ENCODE assay signal across 9 mouse cellular contexts in genomic region chr8:69890813-69891241, GRCm38 (mm10). TPM values are rescaled to one million over a fixed set of nuclear protein-coding genes. Genes with fewer than 3 reads are reported as not detected.
DNase-seq lines count a peak whose midpoint lies in the region; ATAC-seq and TF ChIP-seq lines count a peak whose summit lies in the region.
"Had no signal": no experiment of that assay in that cellular context is flagged by ENCODE, and none has a peak within 500 bp of the region (broad histone marks: within the 10 kb centered on the region; RNA-seq: fewer than 3 reads in every experiment).

No protein-coding gene starts in this region.

- peak; percentile 39 for DNase-seq in liver
- DNase-seq in liver, embryonic 11.5 days (ENCODE audit: low spot score), result no peak
- DNase-seq in left cerebral cortex, adult 8-10 months (ENCODE audit: low spot score in 2 of 2), result peak; percentile 55 to 60
- no peak for DNase-seq in MN1 (ENCODE audit: low spot score)

- H3K4me1 ChIP-seq in liver, embryonic 11.5 days (replicated peaks; ENCODE audit: control insufficient read depth, insufficient read depth, low read length), result peaks cover 12% of the 10 kb centered on the region
- no peaks in the 10 kb centered on the region; the same call in 1 of the 2 replicates for H3K4me1 ChIP-seq in bone marrow, adult 2 months (ENCODE audit: control insufficient read depth, insufficient read depth, low read length)
- H3K4me1 ChIP-seq in forebrain, embryonic 16.5 days (replicated peaks; ENCODE audit: control insufficient read depth, insufficient read depth, low read length), result peaks cover 41% of the 10 kb centered on the region
- H3K4me1 ChIP-seq in midbrain, embryonic 16.5 days (ENCODE audit: control insufficient read depth, insufficient read depth, low read length), result peaks cover 22% of the 10 kb centered on the region

- no peak overlapping the region for H3K9ac ChIP-seq in liver, embryonic 11.5 days (ENCODE audit: low read depth, low read length)
- H3K9ac ChIP-seq in forebrain, embryonic 16.5 days (replicated peaks; ENCODE audit: low read depth, low read length), result peak overlapping the region; percentile 31
- no peak overlapping the region for H3K9ac ChIP-seq in midbrain, embryonic 16.5 days (ENCODE audit: low read depth, low read length)
- H3K9ac ChIP-seq: lung, embryonic 15.5 days had no signal

- H3K4me2 ChIP-seq in liver, embryonic 11.5 days, result no peak overlapping the region
- H3K4me2 ChIP-seq in forebrain, embryonic 16.5 days (ENCODE audit: low read length), result peak overlapping the region; percentile 31
- peak overlapping the region; percentile 21; the same call in 1 of the 2 replicates for H3K4me2 ChIP-seq in midbrain, embryonic 16.5 days (ENCODE audit: low read length)
- H3K4me2 ChIP-seq: lung, embryonic 15.5 days had no signal

- H3K4me3 ChIP-seq in liver, embryonic 11.5 days (ENCODE audit: low read depth, low read length), result no peak overlapping the region
- no peak overlapping the region for H3K4me3 ChIP-seq in bone marrow, adult 2 months (replicated peaks; ENCODE audit: control insufficient read depth, low read depth, low read length)
- H3K4me3 ChIP-seq in forebrain, embryonic 16.5 days (replicated peaks; ENCODE audit: low read length), result no peak overlapping the region
- no peak overlapping the region for H3K4me3 ChIP-seq in midbrain, embryonic 16.5 days (ENCODE audit: low read depth, low read length)
- H3K4me3 ChIP-seq: erythroblast, embryonic 14.5 days; lung, embryonic 15.5 days had no signal

- H3K27ac ChIP-seq in liver, embryonic 11.5 days (ENCODE audit: low read depth, low read length), result no peak overlapping the region
- H3K27ac ChIP-seq in bone marrow, adult 2 months (ENCODE audit: control insufficient read depth, insufficient read depth, low read depth, low read length, poor library complexity), result no peak overlapping the region
- H3K27ac ChIP-seq in forebrain, embryonic 16.5 days (ENCODE audit: low read length), result no peak overlapping the region; the same call in 1 of the 2 replicates
- no peak overlapping the region for H3K27ac ChIP-seq in midbrain, embryonic 16.5 days (ENCODE audit: low read length)
- H3K27ac ChIP-seq: lung, embryonic 15.5 days had no signal

- TF ChIP-seq CTCF in bone marrow, adult 2 months (IDR thresholded peaks at IDR 0.05; ENCODE audit: control insufficient read depth, insufficient read depth, low read length), result peak; percentile 59

- no peak for ATAC-seq in liver, embryonic 11.5 days (replicated peaks; ENCODE audit: low FRiP score)
- ATAC-seq in forebrain, embryonic 16.5 days, result peak; percentile 16; the same call in 1 of the 2 replicates
- ATAC-seq in midbrain, embryonic 16.5 days, result 0 out of 2 replicates have a peak, but pooled peaks have one; percentile 11

- peaks cover 12% of the 10 kb centered on the region for H3K36me3 ChIP-seq in liver, embryonic 11.5 days (ENCODE audit: control insufficient read depth, insufficient read depth, low read length)
- 0 out of 2 replicates have a peak, but pooled peaks cover 2% of the 10 kb centered on the region for H3K36me3 ChIP-seq in forebrain, embryonic 16.5 days (ENCODE audit: control insufficient read depth, insufficient read depth)
- H3K36me3 ChIP-seq in midbrain, embryonic 16.5 days (ENCODE audit: control insufficient read depth, insufficient read depth, low read length), result peaks cover 8% of the 10 kb centered on the region; the same call in 1 of the 2 replicates

- H3K9me3 ChIP-seq in liver, embryonic 11.5 days (ENCODE audit: control insufficient read depth, low read length), result no peaks in the 10 kb centered on the region
- H3K9me3 ChIP-seq in forebrain, embryonic 16.5 days (ENCODE audit: control insufficient read depth, low read length), result no peaks in the 10 kb centered on the region
- no peaks in the 10 kb centered on the region for H3K9me3 ChIP-seq in midbrain, embryonic 16.5 days (replicated peaks; ENCODE audit: control insufficient read depth, low read length, poor library complexity, severe bottlenecking)
- H3K9me3 ChIP-seq: lung, embryonic 15.5 days had no signal

- H3K27me3 ChIP-seq in liver, embryonic 11.5 days (replicated peaks; ENCODE audit: control insufficient read depth, insufficient read depth, low read length), result peaks cover 54% of the 10 kb centered on the region
- H3K27me3 ChIP-seq in forebrain, embryonic 16.5 days (replicated peaks; ENCODE audit: control insufficient read depth, insufficient read depth, low read length), result peaks cover 40% of the 10 kb centered on the region
- H3K27me3 ChIP-seq in midbrain, embryonic 16.5 days (ENCODE audit: control insufficient read depth, insufficient read depth, low read depth, low read length), result peaks cover 44% of the 10 kb centered on the region

- no peak for TF ChIP-seq POLR2A in bone marrow, adult 2 months (IDR thresholded peaks at IDR 0.05; ENCODE audit: borderline replicate concordance, control insufficient read depth, low read depth, low read length)

- WGBS in liver, embryonic 11.5 days, result 44% methylated on average over 19 of the region's 19 CpGs
- WGBS in bone marrow, adult 2 months, result 49% methylated on average over 19 of the region's 19 CpGs
- WGBS in forebrain, embryonic 16.5 days, result 33% methylated on average over 19 of the region's 19 CpGs
- 40% methylated on average over 19 of the region's 19 CpGs for WGBS in midbrain, embryonic 16.5 days

RNA-seq across cellular contexts. Expression of gene Cilp2, which starts 3.3 kb away (rescaled TPM):
- 0.48 and 0.56 TPM in 2 replicates for polyA plus RNA-seq in liver, embryonic 11.5 days (2014; fragmentation: Nextera tagmentation; extraction: Ambion mirVana)
- not detected in 2 replicates for polyA plus RNA-seq in bone marrow, adult 2 months (2011; ENCODE audit: insufficient read depth, insufficient read length, low replicate concordance, missing spikeins)
- polyA plus RNA-seq in forebrain, embryonic 16.5 days (2015; fragmentation: Nextera tagmentation; extraction: Ambion mirVana), result 4.9 and 5.0 TPM in 2 replicates
- under 1 TPM; 0.54 to 0.79 (median 0.65) TPM for total RNA-seq in left cerebral cortex, adult 8-10 months (2022)
- polyA plus RNA-seq in midbrain, embryonic 16.5 days (2015; fragmentation: Nextera tagmentation; extraction: Ambion mirVana), result 6.3 and 6.6 TPM in 2 replicates
- polyA plus RNA-seq: erythroblast, embryonic 14.5 days had no signal

RNA-seq across cellular contexts. Expression of gene Tssk6, which starts 11.2 kb away (rescaled TPM):
- polyA plus RNA-seq in liver, embryonic 11.5 days (2014; fragmentation: Nextera tagmentation; extraction: Ambion mirVana), result 4.5 and 5.2 TPM in 2 replicates
- not detected in 2 replicates for polyA plus RNA-seq in bone marrow, adult 2 months (2011; ENCODE audit: insufficient read depth, insufficient read length, low replicate concordance, missing spikeins)
- 2.7 and 2.8 TPM in 2 replicates for polyA plus RNA-seq in forebrain, embryonic 16.5 days (2015; fragmentation: Nextera tagmentation; extraction: Ambion mirVana)
- under 1 TPM in 1 of 4 experiments, not detected in 3; 0.28 TPM for total RNA-seq in left cerebral cortex, adult 8-10 months (2022)
- 3.0 and 3.5 TPM in 2 replicates for polyA plus RNA-seq in midbrain, embryonic 16.5 days (2015; fragmentation: Nextera tagmentation; extraction: Ambion mirVana)

RNA-seq across cellular contexts. Expression of gene Ndufa13, which starts 11.5 kb away (rescaled TPM):
- polyA plus RNA-seq in liver, embryonic 11.5 days (2014; fragmentation: Nextera tagmentation; extraction: Ambion mirVana), result 145 and 159 TPM in 2 replicates
- 41.2 and 61.7 TPM in 2 replicates for polyA plus RNA-seq in bone marrow, adult 2 months (2011; ENCODE audit: insufficient read depth, insufficient read length, low replicate concordance, missing spikeins)
- 144 and 145 TPM in 2 replicates for polyA plus RNA-seq in forebrain, embryonic 16.5 days (2015; fragmentation: Nextera tagmentation; extraction: Ambion mirVana)
- 100 to 1,000 TPM; 102 to 149 (median 131) TPM for total RNA-seq in left cerebral cortex, adult 8-10 months (2022)
- 172 TPM in 2 replicates for polyA plus RNA-seq in midbrain, embryonic 16.5 days (2015; fragmentation: Nextera tagmentation; extraction: Ambion mirVana)

RNA-seq across cellular contexts. Expression of gene Yjefn3, which starts 11.7 kb away (rescaled TPM):
- 1.7 and 1.9 TPM in 2 replicates for polyA plus RNA-seq in liver, embryonic 11.5 days (2014; fragmentation: Nextera tagmentation; extraction: Ambion mirVana)
- not detected in 2 replicates for polyA plus RNA-seq in bone marrow, adult 2 months (2011; ENCODE audit: insufficient read depth, insufficient read length, low replicate concordance, missing spikeins)
- polyA plus RNA-seq in forebrain, embryonic 16.5 days (2015; fragmentation: Nextera tagmentation; extraction: Ambion mirVana), result 6.7 and 10.1 TPM in 2 replicates
- total RNA-seq in left cerebral cortex, adult 8-10 months (2022), result 10 to 100 TPM; 20.2 to 30.4 (median 21.7) TPM
- polyA plus RNA-seq in midbrain, embryonic 16.5 days (2015; fragmentation: Nextera tagmentation; extraction: Ambion mirVana), result 12.0 and 12.3 TPM in 2 replicates

RNA-seq across cellular contexts. Expression of gene Pbx4, which starts 58.5 kb away (rescaled TPM):
- 5.6 and 6.3 TPM in 2 replicates for polyA plus RNA-seq in liver, embryonic 11.5 days (2014; fragmentation: Nextera tagmentation; extraction: Ambion mirVana)
- polyA plus RNA-seq in bone marrow, adult 2 months (2011; ENCODE audit: insufficient read depth, insufficient read length, low replicate concordance, missing spikeins), result 5.9 and 9.7 TPM in 2 replicates
- polyA plus RNA-seq in forebrain, embryonic 16.5 days (2015; fragmentation: Nextera tagmentation; extraction: Ambion mirVana), result 47.2 and 48.0 TPM in 2 replicates
- total RNA-seq in left cerebral cortex, adult 8-10 months (2022), result 10 to 100 TPM; 16.4 to 19.4 (median 17.9) TPM
- 58.9 and 65.7 TPM in 2 replicates for polyA plus RNA-seq in midbrain, embryonic 16.5 days (2015; fragmentation: Nextera tagmentation; extraction: Ambion mirVana)

Comparison
In these comparisons a context has a peak if more than half of its experiments do, and no peak if none do; other contexts are left out.
1. DNase-seq: peak in liver (single experiment) and left cerebral cortex, adult 8-10 months (2 of 2); none in liver, embryonic 11.5 days (single experiment) and MN1 (single experiment).